Mouse (Mus musculus) lung, embryonic 16.5 days (tissue): ENCODE measurements at regions not wholly inside any gene's neighbourhood (a gene's known extent, or its start where the extent isn't known, plus 50 kb on each side); places are given as distances from the start of the nearest gene placed in this dataset.

ENCODE experiments used
- ATAC-seq: fragments of 200-750 bp; cut with Nextera tagmentation; 2 replicates; pipeline ENCODE4 v1.8.0; 2017; ENCODE audit warnings: low read depth, mild to moderate bottlenecking, moderate library complexity
- H3K27ac ChIP-seq: fragments of 300-500 bp; sonication (generic); 2 replicates; pipeline ENCODE4 v1.5.1; 2014; ENCODE audit warnings: mild to moderate bottlenecking, control low read depth, low read length
- H3K27me3 ChIP-seq: fragments of 300-500 bp; sonication (generic); 2 replicates; pipeline ENCODE4 v1.6.1; 2014; ENCODE audit warnings: low read depth, low read length, mixed read lengths; ENCODE audit not compliant: control insufficient read depth, insufficient read depth
- H3K36me3 ChIP-seq: fragments of 300-500 bp; sonication (generic); 2 replicates; pipeline ENCODE4 v1.6.1; 2014; ENCODE audit warnings: low read length; ENCODE audit not compliant: control insufficient read depth, insufficient read depth
- H3K4me1 ChIP-seq: fragments of 300-500 bp; sonication (generic); replicated peaks from 2 replicates; pipeline ENCODE4 v1.6.1; 2014; ENCODE audit warnings: low read length, mixed read lengths; ENCODE audit not compliant: control insufficient read depth, insufficient read depth
- H3K4me2 ChIP-seq: fragments of 300-500 bp; sonication (generic); 2 replicates; pipeline ENCODE4 v1.6.1; 2014; ENCODE audit warnings: low read depth, low read length, control low read depth
- H3K4me3 ChIP-seq: fragments of 300-500 bp; sonication (generic); 2 replicates; pipeline ENCODE4 v1.5.1; 2014; ENCODE audit warnings: mild to moderate bottlenecking, low read length, control low read depth
- H3K9ac ChIP-seq: fragments of 300-500 bp; sonication (generic); 2 replicates; pipeline ENCODE4 v1.6.1; 2014; ENCODE audit warnings: low read length, control low read depth
- H3K9me3 ChIP-seq: fragments of 300-500 bp; sonication (generic); 2 replicates; pipeline ENCODE4 v1.6.1; 2016; ENCODE audit warnings: low read length; ENCODE audit not compliant: control insufficient read depth
- WGBS: fragments of 180-500 bp; shearing (Covaris S2); extraction: QIAGEN DNeasy Blood & Tissue Kit; methylation state at CpG from one replicate; pipeline ENCODE4 v1.1.7; 2014; 5-methylcytosine and 5-hydroxymethylcytosine counted together

GRCm38 (mm10) chr4:105879891-105880290 lies 90.2 kb downstream of the Gm12728 start:
- Histone ChIP-seq H3K4me3 (no peak overlapping the region), H3K9ac (no peak overlapping the region), H3K9me3 (no peaks in the 10 kb centered on the region), H3K36me3 (no peaks in the 10 kb centered on the region), H3K27me3 (no peaks in the 10 kb centered on the region), H3K4me2 (no peak overlapping the region), H3K27ac (no peak overlapping the region), H3K4me1 (no peaks in the 10 kb centered on the region)
- ATAC-seq = no peak
- 65% methylated on average over 3 of the region's 3 CpGs for WGBS

DNA sequence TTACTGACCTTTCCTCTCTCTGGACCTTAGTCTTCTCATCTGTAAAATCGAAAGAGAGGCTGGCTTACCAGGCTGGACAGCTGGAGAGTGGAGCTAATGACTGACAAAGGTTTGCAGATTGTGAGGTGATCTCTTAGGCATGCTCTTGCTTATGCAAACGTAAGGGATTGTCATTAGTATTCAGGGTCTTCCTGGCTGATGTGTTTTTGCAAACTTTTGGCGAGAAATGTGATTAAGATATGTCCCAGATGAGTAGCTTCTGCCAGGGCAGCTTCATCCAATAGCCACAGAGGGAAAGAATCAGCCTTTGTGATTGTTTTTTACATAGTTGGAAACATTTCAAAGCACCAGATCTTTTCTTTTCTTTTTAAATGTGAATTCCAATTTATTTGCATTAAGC lies 95.1 kb downstream of the Gm12728 start:
- Histone ChIP-seq H3K4me1 (no peaks in the 10 kb centered on the region), H3K4me3 (no peak overlapping the region), H3K9me3 (no peaks in the 10 kb centered on the region), H3K27ac (no peak overlapping the region), H3K27me3 (no peaks in the 10 kb centered on the region), H3K9ac (no peak overlapping the region), H3K36me3 (no peaks in the 10 kb centered on the region), H3K4me2 (no peak overlapping the region)
- ATAC-seq = peak; percentile 34
- 33% methylated on average over 3 of the region's 3 CpGs for WGBS

DNA sequence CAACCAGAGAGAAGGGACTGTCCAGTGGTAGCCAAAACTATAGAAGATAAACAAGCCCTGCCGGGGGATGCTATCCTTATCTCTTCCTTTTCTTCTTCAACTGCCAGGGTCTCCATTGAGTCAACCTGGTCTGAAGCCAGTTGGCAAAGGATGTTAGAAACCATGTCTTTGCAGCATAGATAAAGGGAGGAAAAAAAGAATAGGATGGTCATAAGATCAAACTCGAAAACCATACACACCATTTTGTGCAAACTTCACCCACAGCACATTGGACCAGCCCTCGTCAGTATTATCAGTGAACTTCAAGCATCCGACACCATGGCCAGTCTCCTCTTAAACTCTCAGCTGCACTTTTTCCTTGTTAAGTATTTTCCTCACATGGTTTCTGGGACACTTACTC lies 101.8 kb downstream of the Gm12728 start:
- Histone ChIP-seq H3K27me3 (no peaks in the 10 kb centered on the region), H3K4me2 (no peak overlapping the region), H3K9ac (no peak overlapping the region), H3K36me3 (no peaks in the 10 kb centered on the region), H3K9me3 (no peaks in the 10 kb centered on the region), H3K4me3 (no peak overlapping the region), H3K4me1 (no peaks in the 10 kb centered on the region; the same call in 1 of the 2 replicates), H3K27ac (no peak overlapping the region)
- 0 out of 2 replicates have a peak, but pooled peaks have one; percentile 38 for ATAC-seq
- 51% methylated on average over 4 of the region's 4 CpGs for WGBS

DNA sequence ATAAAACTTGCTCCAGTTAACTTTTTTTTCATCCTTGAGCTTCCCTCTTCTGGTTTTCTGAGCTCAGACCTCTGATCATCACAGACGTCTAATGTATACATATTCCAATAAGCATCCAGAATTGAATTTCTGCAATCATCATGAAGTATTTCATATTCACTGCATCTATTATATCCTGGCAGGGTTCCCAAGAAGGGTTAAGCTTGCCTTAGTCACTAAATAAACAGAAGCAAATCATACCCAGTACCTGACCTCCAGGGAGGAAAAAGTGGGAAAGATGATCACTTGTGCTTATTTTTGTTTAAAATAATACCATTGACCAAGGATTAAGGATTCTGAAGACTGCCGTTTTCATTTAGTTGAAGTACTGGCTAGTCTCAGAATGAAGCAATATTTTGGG lies 102.4 kb downstream of the Gm12728 start:
- Histone ChIP-seq H3K4me3 (no peak overlapping the region), H3K9me3 (no peaks in the 10 kb centered on the region), H3K36me3 (no peaks in the 10 kb centered on the region), H3K27ac (no peak overlapping the region), H3K9ac (no peak overlapping the region), H3K4me1 (no peaks in the 10 kb centered on the region; the same call in 1 of the 2 replicates), H3K27me3 (no peaks in the 10 kb centered on the region), H3K4me2 (no peak overlapping the region)
- WGBS = 38% methylated on average over 2 of the region's 2 CpGs
- no peak for ATAC-seq

- no peaks in the 10 kb centered on the region for H3K36me3 ChIP-seq
- no peak for ATAC-seq
- no peak overlapping the region for H3K4me2 ChIP-seq
- H3K9ac ChIP-seq = no peak overlapping the region
- no peaks in the 10 kb centered on the region for H3K27me3 ChIP-seq
- no peak overlapping the region for H3K4me3 ChIP-seq
- no peaks in the 10 kb centered on the region for H3K9me3 ChIP-seq
- no peak overlapping the region for H3K27ac ChIP-seq
- 48% methylated on average over 2 of the region's 2 CpGs for WGBS
- H3K4me1 ChIP-seq = no peaks in the 10 kb centered on the region; the same call in 1 of the 2 replicates
These were observed 105.4 kb downstream of the Gm12728 start for GRCm38 (mm10) chr4:105895116-105895515.

GRCm38 (mm10) chr4:105898054-105898847 lies 108.6 kb downstream of the Gm12728 start:
- no peak overlapping the region for H3K4me3 ChIP-seq
- no peak overlapping the region for H3K4me2 ChIP-seq
- H3K27ac ChIP-seq = no peak overlapping the region
- H3K36me3 ChIP-seq = no peaks in the 10 kb centered on the region
- H3K9me3 ChIP-seq = no peaks in the 10 kb centered on the region
- no peaks in the 10 kb centered on the region for H3K4me1 ChIP-seq
- H3K27me3 ChIP-seq = no peaks in the 10 kb centered on the region
- WGBS = 90% methylated on average over 5 of the region's 5 CpGs
- no peak for ATAC-seq
- H3K9ac ChIP-seq = no peak overlapping the region

GRCm38 (mm10) chr4:105904896-105905295 lies 115.2 kb downstream of the Gm12728 start:
- no peak overlapping the region for H3K4me2 ChIP-seq
- 0 out of 2 replicates have a peak, but pooled peaks cover 3% of the 10 kb centered on the region for H3K4me1 ChIP-seq
- ATAC-seq = no peak
- H3K36me3 ChIP-seq = no peaks in the 10 kb centered on the region
- no peaks in the 10 kb centered on the region for H3K9me3 ChIP-seq
- 34% methylated on average over 8 of the region's 8 CpGs for WGBS
- no peak overlapping the region for H3K9ac ChIP-seq
- no peak overlapping the region for H3K4me3 ChIP-seq
- no peak overlapping the region for H3K27ac ChIP-seq
- H3K27me3 ChIP-seq = no peaks in the 10 kb centered on the region

DNA sequence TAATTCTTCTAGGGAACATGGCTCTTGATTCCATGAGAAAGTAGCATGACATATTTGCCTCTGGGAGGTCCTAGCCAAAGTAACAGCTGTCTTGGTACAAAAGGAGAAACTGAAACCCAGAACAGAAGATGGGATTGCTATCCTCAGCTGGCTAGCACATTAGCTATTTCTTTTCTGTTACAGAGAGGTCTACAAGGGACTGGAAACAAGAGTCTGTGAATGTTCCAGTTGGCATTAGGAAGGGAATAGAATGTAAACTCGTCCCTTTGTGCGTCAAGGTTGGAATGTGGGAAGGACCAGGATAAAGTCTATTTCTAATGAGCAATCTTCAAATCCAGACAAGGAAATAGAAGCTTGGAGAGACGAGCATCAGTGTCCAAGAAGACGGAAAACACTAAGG lies 116.7 kb downstream of the Gm12728 start:
- peaks cover 7% of the 10 kb centered on the region for H3K4me1 ChIP-seq
- ATAC-seq = no peak
- H3K36me3 ChIP-seq = no peaks in the 10 kb centered on the region
- no peaks in the 10 kb centered on the region for H3K27me3 ChIP-seq
- no peaks in the 10 kb centered on the region for H3K9me3 ChIP-seq
- H3K27ac ChIP-seq = no peak overlapping the region
- 76% methylated on average over 4 of the region's 4 CpGs for WGBS
- no peak overlapping the region for H3K4me2 ChIP-seq
- no peak overlapping the region for H3K9ac ChIP-seq
- no peak overlapping the region for H3K4me3 ChIP-seq

GRCm38 (mm10) chr4:105907611-105908010 lies 117.9 kb downstream of the Gm12728 start:
- 59% methylated on average over 7 of the region's 7 CpGs for WGBS
- ATAC-seq = 0 out of 2 replicates have a peak, but pooled peaks have one; percentile 21
- no peaks in the 10 kb centered on the region for H3K9me3 ChIP-seq
- H3K4me1 ChIP-seq = peaks cover 9% of the 10 kb centered on the region
- no peak overlapping the region for H3K4me2 ChIP-seq
- H3K27me3 ChIP-seq = no peaks in the 10 kb centered on the region
- no peak overlapping the region for H3K4me3 ChIP-seq
- H3K9ac ChIP-seq = no peak overlapping the region
- no peak overlapping the region for H3K27ac ChIP-seq
- H3K36me3 ChIP-seq = no peaks in the 10 kb centered on the region
